Mouse (Mus musculus): Measurements from ENCODE around the gene Gm20547. TPM values are rescaled to one million over a fixed set of nuclear protein-coding genes. Genes with fewer than 3 reads are reported as not detected.
A peak's percentile ranks its signal among the peaks of the same experiment; 100 is the strongest.

The Gm20547 gene
- polyA plus RNA-seq, 1 experiment from 2014 or later = 0.18 TPM

- under 1% methylated on average over 23 of the region's 51 CpGs for WGBS
- H3K4me1 ChIP-seq = peaks cover 34% of the 10 kb centered on the region
- H3K9me3 ChIP-seq = no peaks in the 10 kb centered on the region
- H3K9ac ChIP-seq = peak overlapping the region; percentile 92
- H3K36me3 ChIP-seq (replicated peaks) = 0 out of 2 replicates have a peak, but pooled peaks cover 3% of the 10 kb centered on the region
- peak; percentile 89 for ATAC-seq (replicated peaks)
- H3K27me3 ChIP-seq (replicated peaks) = no peaks in the 10 kb centered on the region
- H3K27ac ChIP-seq = peak overlapping the region; percentile 95
- H3K4me2 ChIP-seq = peak overlapping the region; percentile 91
- peak overlapping the region; percentile 81 for H3K4me3 ChIP-seq
These were observed 12.3 kb upstream of the Gm20547 start for GRCm38 (mm10) chr17:34894074-34894597.

GRCm38 (mm10) chr17:34893072-34893824 is 11.4 kb upstream of the Gm20547 start:
- ATAC-seq (replicated peaks) = no peak
- peak overlapping the region; percentile 49 for H3K9ac ChIP-seq
- H3K36me3 ChIP-seq (replicated peaks) = 0 out of 2 replicates have a peak, but pooled peaks cover 3% of the 10 kb centered on the region
- H3K4me2 ChIP-seq = peak overlapping the region; percentile 91
- 75% methylated on average over 12 of the region's 12 CpGs for WGBS
- H3K4me3 ChIP-seq = peak overlapping the region; percentile 81
- peaks cover 34% of the 10 kb centered on the region for H3K4me1 ChIP-seq
- no peaks in the 10 kb centered on the region for H3K9me3 ChIP-seq
- no peaks in the 10 kb centered on the region for H3K27me3 ChIP-seq (replicated peaks)
- H3K27ac ChIP-seq = peak overlapping the region; percentile 95

GRCm38 (mm10) chr17:34891377-34891776 is 9.5 kb upstream of the Gm20547 start:
- WGBS = 93% methylated on average over 2 of the region's 2 CpGs
- H3K4me2 ChIP-seq = no peak overlapping the region
- H3K9me3 ChIP-seq = no peaks in the 10 kb centered on the region

GRCm38 (mm10) chr17:34890074-34890743 is 8.4 kb upstream of the Gm20547 start:
- H3K4me1 ChIP-seq = peaks cover 8% of the 10 kb centered on the region
- no peak for ATAC-seq (replicated peaks)
- H3K4me2 ChIP-seq = no peak overlapping the region
- H3K27me3 ChIP-seq (replicated peaks) = no peaks in the 10 kb centered on the region
- H3K9me3 ChIP-seq = no peaks in the 10 kb centered on the region
- H3K27ac ChIP-seq = no peak overlapping the region
- WGBS = 91% methylated on average over 12 of the region's 12 CpGs
- no peak overlapping the region for H3K9ac ChIP-seq
- H3K36me3 ChIP-seq (replicated peaks) = no peaks in the 10 kb centered on the region
- H3K4me3 ChIP-seq = no peak overlapping the region

More at GRCm38 (mm10) chr17:34891377-34891776, 9.5 kb upstream of the Gm20547 start:
- no peak overlapping the region for H3K4me3 ChIP-seq
- 0 out of 2 replicates have a peak, but pooled peaks cover 2% of the 10 kb centered on the region for H3K36me3 ChIP-seq (replicated peaks)
- H3K27ac ChIP-seq = no peak overlapping the region
- H3K9ac ChIP-seq = no peak overlapping the region
- no peak for ATAC-seq (replicated peaks)
- peaks cover 19% of the 10 kb centered on the region for H3K4me1 ChIP-seq
- H3K27me3 ChIP-seq (replicated peaks) = no peaks in the 10 kb centered on the region

- WGBS = 86% methylated on average over 5 of the region's 5 CpGs
- Histone ChIP-seq H3K27ac (no peak overlapping the region), H3K9ac (no peak overlapping the region), H3K27me3 (replicated peaks) (no peaks in the 10 kb centered on the region), H3K36me3 (replicated peaks) (no peaks in the 10 kb centered on the region), H3K4me1 (no peaks in the 10 kb centered on the region), H3K4me2 (no peak overlapping the region), H3K9me3 (no peaks in the 10 kb centered on the region), H3K4me3 (no peak overlapping the region)
- ATAC-seq (replicated peaks) = no peak
These were observed 6.1 kb upstream of the Gm20547 start for GRCm38 (mm10) chr17:34887942-34888341.

GRCm38 (mm10) chr17:34885615-34886014 is 3.8 kb upstream of the Gm20547 start:
- Histone ChIP-seq H3K27ac (no peak overlapping the region), H3K4me1 (no peaks in the 10 kb centered on the region), H3K4me3 (no peak overlapping the region), H3K36me3 (replicated peaks) (no peaks in the 10 kb centered on the region), H3K27me3 (replicated peaks) (peaks cover 2% of the 10 kb centered on the region; the same call in 1 of the 2 replicates), H3K9me3 (no peaks in the 10 kb centered on the region), H3K9ac (no peak overlapping the region), H3K4me2 (no peak overlapping the region)
- 91% methylated on average over 3 of the region's 3 CpGs for WGBS
- ATAC-seq (replicated peaks) = no peak

GRCm38 (mm10) chr17:34884704-34885103 is 2.9 kb upstream of the Gm20547 start:
- 91% methylated on average over 6 of the region's 6 CpGs for WGBS
- Histone ChIP-seq H3K9ac (no peak overlapping the region), H3K27me3 (replicated peaks) (peaks cover 2% of the 10 kb centered on the region; the same call in 1 of the 2 replicates), H3K27ac (no peak overlapping the region), H3K36me3 (replicated peaks) (no peaks in the 10 kb centered on the region), H3K4me2 (no peak overlapping the region), H3K4me3 (no peak overlapping the region), H3K9me3 (no peaks in the 10 kb centered on the region), H3K4me1 (no peaks in the 10 kb centered on the region)
- no peak for ATAC-seq (replicated peaks)

GRCm38 (mm10) chr17:34883332-34883731 is 1.5 kb upstream of the Gm20547 start:
- 71% methylated on average over 3 of the region's 3 CpGs for WGBS
- H3K27me3 ChIP-seq (replicated peaks) = peaks cover 2% of the 10 kb centered on the region; the same call in 1 of the 2 replicates
- no peak overlapping the region for H3K4me3 ChIP-seq
- no peak overlapping the region for H3K4me2 ChIP-seq
- no peak overlapping the region for H3K9ac ChIP-seq
- no peaks in the 10 kb centered on the region for H3K4me1 ChIP-seq
- no peak overlapping the region for H3K27ac ChIP-seq
- no peak for ATAC-seq (replicated peaks)
- no peaks in the 10 kb centered on the region for H3K9me3 ChIP-seq
- H3K36me3 ChIP-seq (replicated peaks) = no peaks in the 10 kb centered on the region

GRCm38 (mm10) chr17:34881166-34881565 is 676 bp downstream of the Gm20547 start:
- H3K4me1 ChIP-seq = no peaks in the 10 kb centered on the region
- ATAC-seq (replicated peaks) = no peak
- H3K36me3 ChIP-seq (replicated peaks) = no peaks in the 10 kb centered on the region
- no peak overlapping the region for H3K27ac ChIP-seq
- peaks cover 2% of the 10 kb centered on the region; the same call in 1 of the 2 replicates for H3K27me3 ChIP-seq (replicated peaks)
- no peak overlapping the region for H3K9ac ChIP-seq
- no peak overlapping the region for H3K4me2 ChIP-seq
- H3K9me3 ChIP-seq = no peaks in the 10 kb centered on the region
- no peak overlapping the region for H3K4me3 ChIP-seq

- no peaks in the 10 kb centered on the region for H3K36me3 ChIP-seq (replicated peaks)
- no peak for ATAC-seq (replicated peaks)
- H3K9me3 ChIP-seq = no peaks in the 10 kb centered on the region
- peaks cover 2% of the 10 kb centered on the region; the same call in 1 of the 2 replicates for H3K27me3 ChIP-seq (replicated peaks)
- H3K4me3 ChIP-seq = no peak within 1 kb of the TSS
- H3K9ac ChIP-seq = no peak within 1 kb of the TSS
- no peak within 1 kb of the TSS for H3K4me2 ChIP-seq
- WGBS = 70% methylated on average over 11 of the region's 11 CpGs
- no peaks in the 10 kb centered on the region for H3K4me1 ChIP-seq
- no peak within 1 kb of the TSS for H3K27ac ChIP-seq
These were observed 2.4 kb downstream of the Gm20547 start, which contains the start of gene Zbtb12 for GRCm38 (mm10) chr17:34879336-34879879. Gene Zbtb12, plus strand, starts transcription at chr17:34879483.

GRCm38 (mm10) chr17:34874321-34874720 is 7.5 kb downstream of the Gm20547 start:
- Histone ChIP-seq H3K4me2 (no peak overlapping the region), H3K27me3 (replicated peaks) (no peaks in the 10 kb centered on the region), H3K4me3 (no peak overlapping the region), H3K36me3 (replicated peaks) (no peaks in the 10 kb centered on the region), H3K9ac (no peak overlapping the region), H3K9me3 (no peaks in the 10 kb centered on the region), H3K4me1 (no peaks in the 10 kb centered on the region), H3K27ac (no peak overlapping the region)
- WGBS = 93% methylated on average over 6 of the region's 6 CpGs
- no peak for ATAC-seq (replicated peaks)

- H3K9ac ChIP-seq = no peak overlapping the region
- 67% methylated on average over 7 of the region's 7 CpGs for WGBS
- H3K27me3 ChIP-seq (replicated peaks) = no peaks in the 10 kb centered on the region
- H3K4me2 ChIP-seq = no peak overlapping the region
- no peak overlapping the region for H3K27ac ChIP-seq
- no peak for ATAC-seq (replicated peaks)
- H3K4me1 ChIP-seq = no peaks in the 10 kb centered on the region
- no peaks in the 10 kb centered on the region for H3K9me3 ChIP-seq
- no peaks in the 10 kb centered on the region for H3K36me3 ChIP-seq (replicated peaks)
- H3K4me3 ChIP-seq = no peak overlapping the region
These were observed 15.9 kb downstream of the Gm20547 start for GRCm38 (mm10) chr17:34865981-34866380.
